Mouse (Mus musculus) right cerebral cortex, postnatal 25 days (tissue): ENCODE measurements at regions not wholly inside any gene's neighbourhood (a gene's known extent, or its start where the extent isn't known, plus 50 kb on each side); places are given as distances from the start of the nearest gene placed in this dataset.

ENCODE experiments used
- DNase-seq: peaks from one replicate; pipeline ENCODE4 v3.0.0; 2022

DNA sequence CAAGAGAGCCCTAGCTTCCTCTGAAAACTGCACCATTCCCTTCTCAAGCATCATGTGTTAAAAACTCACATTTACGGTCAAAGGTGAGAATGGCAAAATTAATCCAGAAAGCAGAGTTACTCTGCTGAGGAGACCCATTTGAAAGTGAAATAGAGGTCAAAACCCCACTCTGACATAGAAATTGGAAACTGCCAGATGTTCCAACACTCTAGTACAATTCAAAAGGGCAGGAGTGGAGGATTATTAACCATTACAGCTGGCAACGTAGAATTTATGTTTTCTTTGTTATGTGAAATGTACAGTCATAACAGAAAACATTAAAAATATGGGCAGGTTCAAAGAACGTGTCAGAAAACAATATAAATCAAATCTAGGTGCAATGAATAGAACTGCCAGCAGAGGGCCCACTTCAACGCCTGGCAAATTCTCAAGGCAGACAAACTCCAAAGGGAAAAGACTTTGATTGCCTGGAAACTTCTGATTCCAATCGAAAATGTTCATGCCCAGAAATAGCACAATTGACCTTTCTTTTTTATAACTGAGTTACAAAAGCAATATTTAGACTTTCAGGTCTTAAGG lies 54.2 kb upstream of the Rfpl4b start:
- DNase-seq = peak; percentile 49

DNA sequence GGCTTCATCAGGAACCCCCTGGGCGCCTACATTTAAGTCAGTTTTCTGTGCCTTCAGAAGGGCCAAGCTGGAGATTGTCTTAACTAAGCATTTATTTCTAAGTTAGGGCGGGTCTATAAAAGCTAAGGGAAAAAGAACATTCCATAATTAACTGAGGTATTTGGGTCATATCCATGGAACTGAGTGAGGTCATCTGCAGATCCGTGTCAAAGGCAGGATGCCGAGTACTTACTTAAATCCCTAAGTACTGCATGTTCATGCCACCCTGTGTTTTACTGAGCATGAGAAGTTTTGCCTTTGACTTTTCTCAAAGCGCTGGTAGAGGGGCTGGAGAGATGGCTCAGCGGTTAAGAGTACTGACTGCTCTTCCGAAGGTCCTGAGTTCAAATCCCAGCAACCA lies 57.7 kb upstream of the Rfpl4b start:
- DNase-seq = no peak

DNA sequence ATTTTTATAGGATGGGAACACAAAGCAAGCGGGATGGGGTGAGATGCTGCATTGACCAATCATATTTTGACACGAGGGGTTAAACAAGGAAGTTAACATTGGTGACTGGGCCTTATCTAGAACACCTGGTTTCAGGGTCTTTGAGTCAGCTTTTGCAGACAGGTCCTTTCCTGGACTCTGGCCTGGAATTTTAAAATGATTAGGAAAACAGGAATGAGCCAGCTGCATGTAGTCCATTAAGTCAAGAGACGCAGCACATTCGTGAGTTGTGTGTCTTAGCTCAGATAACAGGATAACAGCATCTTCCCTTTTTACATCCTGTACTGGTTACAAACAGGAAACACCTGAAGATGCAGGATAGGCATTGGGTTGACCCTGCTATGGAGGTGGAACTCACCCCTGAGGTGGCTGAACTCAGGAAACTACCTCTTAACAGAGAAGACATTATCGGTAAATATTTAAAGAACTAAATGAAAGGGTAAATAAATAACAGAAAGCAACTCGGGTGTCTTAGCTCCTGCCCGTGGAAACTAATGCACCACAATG lies 59.1 kb upstream of the Rfpl4b start:
- DNase-seq = no peak

DNA sequence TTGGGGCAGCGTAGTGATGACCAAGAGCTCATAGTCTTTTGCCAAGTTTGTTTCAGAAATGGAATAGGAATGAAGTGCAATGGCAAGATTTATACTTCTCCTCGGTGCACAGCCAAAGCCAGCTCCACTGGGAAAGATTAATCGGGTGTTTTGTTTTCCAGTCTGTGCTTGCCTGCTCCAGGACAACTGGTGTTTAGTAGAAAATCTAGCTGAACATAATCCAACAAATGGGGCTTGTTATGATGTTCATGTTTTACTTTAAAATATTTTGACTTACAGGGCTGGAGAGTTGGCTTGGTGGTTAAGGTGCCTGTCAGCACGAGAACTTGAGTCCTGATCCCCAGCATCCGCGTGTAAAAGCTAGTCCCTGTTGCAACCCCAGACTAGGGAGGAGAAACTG lies 60.6 kb upstream of the Rfpl4b start:
- no peak for DNase-seq

DNA sequence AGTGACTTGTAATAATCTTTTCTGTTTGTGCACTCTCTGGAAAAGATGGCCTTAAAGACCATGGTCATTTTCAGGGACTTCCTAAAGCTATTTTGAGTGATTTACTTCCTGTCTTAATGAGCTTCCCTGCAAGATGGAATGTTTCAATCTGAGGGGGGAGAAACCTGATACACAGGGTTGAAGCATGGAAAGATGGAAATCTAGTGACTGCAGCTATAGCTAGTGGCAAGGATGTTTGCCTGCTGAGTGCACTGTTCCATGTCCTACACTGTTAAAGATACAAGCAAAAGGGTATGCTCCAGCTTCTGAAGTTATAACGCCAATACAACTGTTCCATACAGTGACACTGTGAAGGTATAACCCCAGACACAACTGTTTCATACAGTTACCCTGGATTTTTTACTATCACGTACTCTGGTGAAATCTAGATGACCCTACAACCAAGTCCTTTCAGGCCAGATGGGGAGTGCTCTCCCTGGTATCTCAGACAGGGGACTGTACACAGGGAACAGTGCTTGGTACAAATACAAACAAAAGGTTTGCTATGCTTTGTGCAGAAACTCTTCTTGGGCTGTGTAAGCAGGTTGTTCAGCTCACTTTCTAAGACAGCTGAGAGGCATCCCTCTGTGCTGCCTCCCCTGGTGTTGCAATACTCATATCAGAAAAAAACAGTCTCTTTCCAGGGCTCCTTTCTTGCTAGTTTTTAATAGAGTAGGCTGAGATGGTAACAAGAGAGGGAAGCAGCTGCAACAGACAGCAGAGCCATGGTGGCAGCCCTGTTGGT lies 62.4 kb upstream of the Rfpl4b start:
- no peak for DNase-seq

- DNase-seq = no peak
Observed at GRCm38 (mm10) chr10:38884641-38885040, 63.1 kb upstream of the Rfpl4b start.

- no peak for DNase-seq
Observed at GRCm38 (mm10) chr10:38886441-38886840, 64.9 kb upstream of the Rfpl4b start.

DNA sequence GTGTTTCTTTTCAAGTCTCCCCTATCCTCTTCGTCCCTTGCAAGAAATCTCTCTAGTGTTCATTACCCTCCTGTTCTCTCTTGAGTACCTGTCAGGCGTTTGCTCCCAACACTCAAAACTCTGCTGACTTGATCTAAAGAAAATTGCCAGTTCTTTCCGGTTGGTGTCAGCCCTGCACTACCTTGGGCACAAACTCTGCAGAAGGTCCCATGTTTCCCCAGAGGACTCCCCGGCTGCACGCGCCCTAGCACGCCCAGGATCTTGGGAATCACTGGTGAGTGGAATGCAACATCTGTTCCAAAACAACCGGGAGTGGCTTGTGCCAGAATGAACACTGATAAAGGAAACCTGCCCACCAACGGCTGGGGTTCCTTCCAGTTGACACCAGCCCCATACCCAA lies 66.3 kb upstream of the Rfpl4b start:
- no peak for DNase-seq

- DNase-seq = no peak
Observed at GRCm38 (mm10) chr10:38894706-38895105, 70.6 kb upstream of the Lama4 start.

DNA sequence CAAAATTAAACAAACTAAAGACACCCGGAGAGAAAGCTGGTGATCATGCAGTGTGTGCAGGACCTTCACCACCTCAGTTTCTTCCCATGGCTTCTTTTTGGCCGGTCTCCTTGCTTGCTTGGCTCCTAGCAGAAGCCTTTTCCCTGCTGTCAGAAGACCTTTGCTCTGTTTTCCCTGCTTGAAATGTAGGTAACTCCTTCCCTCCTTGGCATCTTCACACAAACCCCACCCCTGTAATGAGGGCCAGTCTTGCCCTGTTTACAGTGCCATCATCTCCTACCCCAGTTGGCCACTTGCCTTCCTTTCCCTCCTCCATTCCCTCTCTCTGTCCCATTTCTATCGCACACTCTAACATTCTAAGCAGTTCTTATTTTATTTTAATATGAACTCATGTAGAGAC lies 69.7 kb upstream of the Lama4 start:
- DNase-seq = no peak

- DNase-seq = no peak
Observed at GRCm38 (mm10) chr10:38897573-38897972, 67.7 kb upstream of the Lama4 start.

- no peak for DNase-seq
Observed at GRCm38 (mm10) chr10:38906121-38906520, 59.2 kb upstream of the Lama4 start.

GRCm38 (mm10) chr10:38907835-38908234 lies 57.5 kb upstream of the Lama4 start:
- no peak for DNase-seq

- peak; percentile 85 for DNase-seq
Observed at GRCm38 (mm10) chr10:38908277-38908676, 57.0 kb upstream of the Lama4 start.

GRCm38 (mm10) chr10:38909152-38909732 lies 56.1 kb upstream of the Lama4 start:
- no peak for DNase-seq

DNA sequence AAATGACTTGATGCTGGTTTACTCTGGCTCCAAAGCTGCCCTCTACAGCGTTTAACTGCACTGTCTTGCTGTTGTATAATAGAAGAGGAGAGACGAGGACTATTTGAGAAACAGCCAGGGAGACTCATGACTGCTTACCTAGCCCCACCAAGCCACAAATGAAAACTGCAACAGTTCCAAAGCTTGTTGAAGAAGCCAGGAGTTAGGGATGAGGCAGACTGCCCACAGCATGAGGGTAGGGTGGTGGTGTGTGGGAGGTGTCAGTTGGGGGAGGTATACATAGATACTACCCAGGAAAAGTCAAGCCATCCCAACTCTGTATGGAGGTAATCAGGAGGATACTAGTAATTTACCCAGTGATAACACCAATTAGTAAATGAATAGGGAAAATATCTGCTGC lies 55.5 kb upstream of the Lama4 start:
- peak; percentile 20 for DNase-seq

- no peak for DNase-seq
Observed at GRCm38 (mm10) chr10:38913013-38913412, 52.3 kb upstream of the Lama4 start.
